Mouse (Mus musculus) left cerebral cortex, adult 2 months (tissue): ENCODE measurements at regions not wholly inside any gene's neighbourhood (a gene's known extent, or its start where the extent isn't known, plus 50 kb on each side); places are given as distances from the start of the nearest gene placed in this dataset.

Experiments used
- DNase-seq, 2 experiments: peaks; one replicate each; pipeline ENCODE4 v3.0.0; 2021 to 2022; ENCODE audit warnings: low spot score in 2 of 2, mixed read lengths in 1 of 2; ENCODE audit errors: extremely low spot score in 1 of 2
- H3K27ac ChIP-seq: fragments of 200-600 bp; 2 replicates; pipeline ENCODE4 v1.8.1; 2022
- H3K4me3 ChIP-seq: fragments of 200-600 bp; 2 replicates; pipeline ENCODE4 v1.8.1; 2022
- CTCF ChIP-seq: fragments of 200-600 bp; IDR thresholded peaks from 2 replicates; pipeline ENCODE4 v1.8.1; 2022; ENCODE audit warnings: antibody characterized with exemption, mild to moderate bottlenecking, moderate library complexity
- intact Hi-C: fragments of 180-260 bp; cut with DNase I; formaldehyde crosslinking; loops from one replicate; pipeline ENCODE4 v1.15.1; 2025

GRCm38 (mm10) chr11:25233360-25233890 lies 977.1 kb downstream of the 5730522E02Rik start:
- H3K4me3 ChIP-seq: no peak overlapping the region
- H3K27ac ChIP-seq: peak overlapping the region; percentile 19; the same call in 1 of the 2 replicates
- intact Hi-C loops: no loop called here
- DNase-seq: peak; percentile 24 to 51
- TF ChIP-seq CTCF: no peak
